Mouse (Mus musculus) midbrain, embryonic 16.5 days (tissue): ENCODE measurements around the gene Ccdc83. TPM values are rescaled to one million over a fixed set of nuclear protein-coding genes. Genes with fewer than 3 reads are reported as not detected.

Experiments used
- ATAC-seq: fragments of 200-750 bp; cut with Nextera tagmentation; 2 replicates; pipeline ENCODE4 v1.8.0; 2017; ENCODE audit warnings: moderate TSS enrichment
- H3K27ac ChIP-seq: fragments of 300-500 bp; sonication (generic); 2 replicates; pipeline ENCODE4 v1.5.1; 2014; ENCODE audit warnings: mild to moderate bottlenecking, low read length, mixed read lengths
- H3K27me3 ChIP-seq: fragments of 300-500 bp; sonication (generic); 2 replicates; pipeline ENCODE4 v1.6.1; 2014; ENCODE audit warnings: low read depth, low read length, mixed read lengths; ENCODE audit not compliant: control insufficient read depth, insufficient read depth
- H3K36me3 ChIP-seq: fragments of 300-500 bp; sonication (generic); 2 replicates; pipeline ENCODE4 v1.6.1; 2014; ENCODE audit warnings: mild to moderate bottlenecking, low read length, moderate library complexity, mixed read lengths; ENCODE audit not compliant: control insufficient read depth, insufficient read depth
- H3K4me1 ChIP-seq: fragments of 300-500 bp; sonication (generic); 2 replicates; pipeline ENCODE4 v1.6.1; 2014; ENCODE audit warnings: mild to moderate bottlenecking, low read length, mixed read lengths; ENCODE audit not compliant: control insufficient read depth, insufficient read depth
- H3K4me2 ChIP-seq: fragments of 300-500 bp; sonication (generic); 2 replicates; pipeline ENCODE4 v1.6.1; 2014; ENCODE audit warnings: mild to moderate bottlenecking, low read length, mixed read lengths
- H3K4me3 ChIP-seq: fragments of 300-500 bp; sonication (generic); 2 replicates; pipeline ENCODE4 v1.5.1; 2014; ENCODE audit warnings: low read depth, mild to moderate bottlenecking, low read length, moderate library complexity, mixed read lengths
- H3K9ac ChIP-seq: fragments of 300-500 bp; sonication (generic); 2 replicates; pipeline ENCODE4 v1.6.1; 2014; ENCODE audit warnings: low read depth, low read length, mixed read lengths
- H3K9me3 ChIP-seq: fragments of 300-500 bp; sonication (generic); replicated peaks from 2 replicates; pipeline ENCODE4 v1.6.1; 2014; ENCODE audit warnings: mild to moderate bottlenecking, low read length, mixed read lengths; ENCODE audit not compliant: control insufficient read depth, poor library complexity, severe bottlenecking
- WGBS: fragments of 180-500 bp; shearing (Covaris S2); extraction: QIAGEN DNeasy Blood & Tissue Kit; methylation state at CpG from one replicate; pipeline ENCODE4 v1.1.7; 2014; 5-methylcytosine and 5-hydroxymethylcytosine counted together
- polyA plus RNA-seq: library from polyadenylated mRNA; unstranded; fragments of >200 nt; fragmentation: Nextera tagmentation; extraction: Ambion mirVana; gene quantifications from 2 replicates; pipeline ENCODE4 v1.2.1, GENCODE M21; 2015

Gene Ccdc83
- polyA plus RNA-seq, 1 experiment from 2014 or later, result not detected

GRCm38 (mm10) chr7:90201877-90202465 is 63.6 kb downstream of the Ccdc83 start:
- Histone ChIP-seq H3K27me3 (no peaks in the 10 kb centered on the region), H3K4me1 (no peaks in the 10 kb centered on the region), H3K9me3 (no peaks in the 10 kb centered on the region), H3K9ac (no peak overlapping the region), H3K27ac (no peak overlapping the region), H3K4me2 (no peak overlapping the region), H3K4me3 (no peak overlapping the region), H3K36me3 (peaks cover 8% of the 10 kb centered on the region; the same call in 1 of the 2 replicates)
- 89% methylated on average over 2 of the region's 2 CpGs for WGBS
- ATAC-seq, result no peak

- H3K4me3 ChIP-seq, result no peak overlapping the region
- H3K36me3 ChIP-seq, result peaks cover 9% of the 10 kb centered on the region; the same call in 1 of the 2 replicates
- H3K27me3 ChIP-seq, result no peaks in the 10 kb centered on the region
- H3K27ac ChIP-seq, result no peak overlapping the region
- ATAC-seq, result no peak
- no peak overlapping the region for H3K4me2 ChIP-seq
- WGBS, result 94% methylated on average over 5 of the region's 5 CpGs
- H3K4me1 ChIP-seq, result no peaks in the 10 kb centered on the region
- no peak overlapping the region for H3K9ac ChIP-seq
- H3K9me3 ChIP-seq, result no peaks in the 10 kb centered on the region
Measured at GRCm38 (mm10) chr7:90200251-90200650, 65.3 kb downstream of the Ccdc83 start.

GRCm38 (mm10) chr7:90180635-90181034 is 84.9 kb downstream of the Ccdc83 start:
- Histone ChIP-seq H3K27ac (no peak overlapping the region), H3K9ac (no peak overlapping the region), H3K4me1 (no peaks in the 10 kb centered on the region), H3K4me3 (no peak overlapping the region), H3K9me3 (no peaks in the 10 kb centered on the region), H3K36me3 (peaks cover 13% of the 10 kb centered on the region), H3K27me3 (no peaks in the 10 kb centered on the region), H3K4me2 (no peak overlapping the region)
- ATAC-seq, result no peak
- 97% methylated on average over 1 of the region's 1 CpGs for whole genome bisulfite sequencing

- no peak overlapping the region for H3K4me3 ChIP-seq
- no peak overlapping the region for H3K9ac ChIP-seq
- no peak overlapping the region for H3K4me2 ChIP-seq
- H3K4me1 ChIP-seq, result no peaks in the 10 kb centered on the region
- ATAC-seq, result no peak
- H3K36me3 ChIP-seq, result peaks cover 14% of the 10 kb centered on the region
- WGBS, result 90% methylated on average over 2 of the region's 2 CpGs
- no peaks in the 10 kb centered on the region for H3K9me3 ChIP-seq
- no peak overlapping the region for H3K27ac ChIP-seq
- no peaks in the 10 kb centered on the region for H3K27me3 ChIP-seq
Measured at GRCm38 (mm10) chr7:90175576-90175975, 90.0 kb downstream of the Ccdc83 start.

Other genes with a start within 250 kb of the Ccdc83 start
- 38.9 and 45.5 TPM in 2 replicates for gene Picalm, start 135.6 kb downstream of the Ccdc83 start, polyA plus RNA-seq
- gene Sytl2, start 36.5 kb upstream of the Ccdc83 start, polyA plus RNA-seq, result 8.4 and 8.7 TPM in 2 replicates
- gene Ccdc89, start 160.8 kb upstream of the Ccdc83 start, polyA plus RNA-seq, result 2.1 and 2.4 TPM in 2 replicates
- gene Crebzf, start 177.0 kb upstream of the Ccdc83 start, polyA plus RNA-seq, result 27.8 and 36.1 TPM in 2 replicates
- 126 and 128 TPM in 2 replicates for gene Tmem126a, start 191.5 kb upstream of the Ccdc83 start, polyA plus RNA-seq
- 46.0 and 47.9 TPM in 2 replicates for gene Tmem126b, start 210.2 kb upstream of the Ccdc83 start, polyA plus RNA-seq
- 27.1 and 28.8 TPM in 2 replicates for gene Dlg2, start 210.9 kb upstream of the Ccdc83 start, polyA plus RNA-seq